Mouse (Mus musculus): ENCODE measurements at regions not wholly inside any gene's neighbourhood (a gene's known extent, or its start where the extent isn't known, plus 50 kb on each side); places are given as distances from the start of the nearest gene placed in this dataset.

GRCm38 (mm10) chr12:92801121-92801520, 952.2 kb upstream of the Sel1l start:
- TF ChIP-seq CTCF (IDR thresholded peaks at IDR 0.05; ENCODE audit: low read depth), result no peak
- no peak for TF ChIP-seq EP300 (IDR thresholded peaks at IDR 0.05; ENCODE audit: low read depth)
